Mouse (Mus musculus) testis, postnatal 14 days (tissue): ENCODE data around the gene Anks1b.

Source experiments
- DNase-seq: peaks from one replicate; pipeline ENCODE4 v3.0.0; 2021; ENCODE audit warnings: low spot score

Gene Anks1b

GRCm38 (mm10) chr10:90864599-90864889, 991.2 kb downstream of the Anks1b start:
- no peak for DNase-seq

DNA sequence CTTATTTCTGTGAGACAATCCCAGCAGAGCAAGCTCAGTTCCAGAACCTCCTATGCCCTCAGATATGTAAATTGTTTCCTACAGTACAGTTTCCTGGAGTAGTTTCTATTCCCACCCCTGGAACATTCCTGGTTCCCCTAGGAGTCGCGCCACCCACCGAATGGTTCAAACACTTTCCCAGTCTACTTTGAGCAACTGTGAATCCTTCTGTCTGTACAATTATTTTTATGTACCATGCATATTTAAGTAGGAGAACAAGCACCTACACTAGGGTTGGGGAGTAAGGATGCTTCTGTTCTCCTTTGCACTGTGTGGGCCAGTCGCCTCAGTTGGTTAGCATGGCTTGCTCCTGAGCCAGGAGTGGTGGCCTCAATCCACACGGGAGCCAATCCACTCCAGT, 999.9 kb downstream of the Anks1b start:
- DNase-seq = no peak

GRCm38 (mm10) chr10:90874166-90874565, 1000.9 kb downstream of the Anks1b start:
- no peak for DNase-seq

GRCm38 (mm10) chr10:90880854-90881560, 1007.7 kb downstream of the Anks1b start:
- DNase-seq = no peak

DNA sequence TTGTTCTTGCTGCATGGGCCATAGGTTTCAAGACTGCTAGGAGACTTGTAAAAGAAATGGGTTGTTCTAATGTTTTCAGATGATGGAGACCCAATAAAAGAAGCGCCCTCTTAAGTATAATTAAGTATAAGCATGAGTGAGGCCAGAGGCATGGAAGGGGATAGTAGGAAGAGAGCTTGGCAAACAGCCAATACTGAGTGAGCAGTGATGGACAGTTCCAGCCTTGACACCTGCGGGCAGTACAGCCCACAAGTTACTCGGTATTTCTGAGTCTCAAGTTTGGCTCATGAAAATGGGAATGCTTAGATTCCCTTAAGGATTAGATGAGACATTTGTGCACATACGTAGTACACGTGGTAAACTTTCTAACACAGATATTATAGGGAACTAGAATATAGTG, 1016.3 kb downstream of the Anks1b start:
- no peak for DNase-seq

GRCm38 (mm10) chr10:90892728-90893127, 1019.4 kb downstream of the Anks1b start:
- DNase-seq = no peak

- DNase-seq = no peak
Measured at GRCm38 (mm10) chr10:90897894-90898293, 1024.6 kb downstream of the Anks1b start.

DNA sequence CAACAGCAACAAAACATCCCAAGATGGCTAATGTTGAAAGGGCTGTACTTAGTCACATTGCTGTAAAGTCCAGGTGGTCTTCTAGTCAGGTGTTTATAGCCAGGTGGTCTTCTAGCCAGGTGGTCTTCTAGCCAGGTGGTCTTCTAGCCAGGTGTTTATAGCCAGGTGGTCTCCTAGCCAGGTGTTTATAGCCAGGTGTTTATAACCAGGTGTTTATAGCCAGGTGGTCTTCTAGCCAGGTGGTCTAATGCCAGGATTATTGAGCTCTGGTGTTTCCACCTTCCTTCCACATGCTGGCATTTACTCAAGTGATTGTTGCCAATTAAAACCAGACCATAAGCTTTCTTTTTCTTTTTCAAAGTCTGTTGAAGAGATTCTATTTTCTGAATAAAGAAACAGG, 1030.9 kb downstream of the Anks1b start:
- no peak for DNase-seq

- no peak for DNase-seq
Measured at GRCm38 (mm10) chr10:90907381-90907780, 1034.1 kb downstream of the Anks1b start.

- no peak for DNase-seq
Measured at GRCm38 (mm10) chr10:90923476-90923875, 1050.2 kb downstream of the Anks1b start.

GRCm38 (mm10) chr10:90933088-90933487, 1059.8 kb downstream of the Anks1b start:
- no peak for DNase-seq

GRCm38 (mm10) chr10:90934678-90935077, 1061.4 kb downstream of the Anks1b start:
- DNase-seq = no peak

DNA sequence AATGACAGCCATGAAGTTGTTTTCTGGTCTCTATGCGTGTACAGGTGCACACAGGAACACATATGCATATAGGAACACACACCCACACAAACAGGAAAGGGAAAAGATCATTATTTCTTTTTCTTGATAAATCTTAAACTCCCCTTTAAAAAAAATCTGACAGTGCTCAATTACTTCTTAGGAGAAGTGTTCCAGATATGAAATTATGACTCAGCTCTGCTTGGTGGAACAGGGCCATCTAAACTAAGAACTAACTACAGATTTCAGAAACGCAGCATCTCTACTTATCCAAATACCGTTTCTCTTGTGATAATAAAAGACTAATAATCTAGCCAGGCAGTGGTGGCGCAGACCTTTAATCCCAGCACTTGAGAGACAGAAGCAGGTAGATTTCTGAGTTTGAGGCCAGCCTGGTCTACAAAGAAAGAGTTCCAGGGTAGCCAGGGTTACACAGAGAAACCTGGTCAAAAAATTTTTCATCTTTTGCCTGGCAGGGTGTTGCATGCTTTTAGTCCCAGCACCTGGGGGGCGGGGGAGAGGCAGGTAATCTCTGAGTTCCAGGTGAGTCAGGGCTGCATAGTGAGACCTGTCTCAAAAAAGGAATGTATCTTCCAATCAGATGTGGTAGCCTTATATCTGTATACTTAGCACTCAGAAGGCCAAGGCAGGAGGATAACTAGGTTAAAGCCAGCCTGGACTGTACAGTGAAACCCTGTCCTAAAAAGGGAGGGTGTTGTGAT, 1064.6 kb downstream of the Anks1b start:
- no peak for DNase-seq

DNA sequence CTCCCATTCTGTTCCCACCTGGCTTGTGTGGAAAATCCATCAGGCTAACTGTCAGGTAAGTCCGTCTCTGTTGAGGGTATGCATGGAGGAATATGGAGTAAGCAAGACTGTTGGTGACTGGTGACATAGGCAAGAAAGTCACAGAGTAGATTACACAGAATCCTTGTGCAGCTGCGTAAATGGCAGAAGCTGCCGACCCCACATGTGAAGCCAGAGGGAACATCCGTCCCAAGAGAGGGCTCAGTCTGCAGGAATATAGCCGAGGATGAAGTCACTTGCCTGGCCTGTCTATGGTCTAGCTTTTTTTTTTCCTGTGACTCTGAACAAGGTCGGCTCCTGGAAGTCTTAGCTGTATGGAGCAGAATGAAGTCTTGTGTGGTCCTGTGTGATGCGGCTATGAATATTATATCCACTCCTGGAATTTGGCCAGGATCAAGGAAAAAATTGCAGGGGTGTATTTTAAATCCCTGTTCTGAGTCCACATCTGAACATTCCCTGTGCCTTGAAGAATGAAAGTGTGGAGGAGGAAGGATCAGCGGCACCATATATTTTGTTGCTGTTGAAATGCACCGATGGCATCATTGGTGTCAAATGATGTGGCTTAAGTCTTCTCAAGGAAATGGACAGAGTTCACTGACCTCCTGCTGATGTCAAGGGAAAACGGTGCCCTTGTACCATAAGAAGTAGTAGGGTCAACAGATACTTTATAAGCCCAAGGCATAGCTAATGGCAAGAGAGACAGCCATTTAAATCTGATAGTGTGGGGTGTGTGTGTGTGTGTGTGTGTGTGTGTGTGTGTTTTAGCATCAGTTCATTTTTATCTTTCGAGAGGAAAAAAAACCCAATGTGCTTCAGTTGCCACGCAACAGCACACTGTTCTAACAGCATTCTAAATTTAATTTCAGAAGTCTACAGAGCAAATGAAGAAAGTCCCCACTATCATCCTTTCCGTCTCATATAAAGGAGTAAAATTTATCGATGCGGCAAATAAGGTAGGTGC, 1067.5 kb downstream of the Anks1b start:
- no peak for DNase-seq

- no peak for DNase-seq
Measured at GRCm38 (mm10) chr10:90942001-90942700, 1068.8 kb downstream of the Anks1b start.

DNA sequence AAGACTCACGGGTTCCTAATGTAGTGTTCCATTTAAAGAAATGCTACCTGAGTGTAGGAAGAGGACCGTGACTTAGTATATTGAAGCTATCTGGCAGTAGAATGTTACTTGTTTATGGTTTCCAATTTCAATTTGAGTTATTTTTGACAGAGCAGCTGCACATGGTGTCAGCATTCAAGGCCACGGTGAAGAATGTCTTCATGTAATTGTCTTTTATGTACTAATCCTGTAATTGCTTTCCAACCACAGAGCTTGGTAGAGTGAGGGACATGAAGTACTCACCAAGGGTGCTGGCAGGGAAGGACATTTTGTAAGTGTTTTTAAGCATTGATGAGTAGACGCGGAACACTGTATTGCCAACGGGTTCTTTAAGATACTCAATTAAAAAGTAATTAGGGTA, 1073.7 kb downstream of the Anks1b start:
- DNase-seq = no peak

DNA sequence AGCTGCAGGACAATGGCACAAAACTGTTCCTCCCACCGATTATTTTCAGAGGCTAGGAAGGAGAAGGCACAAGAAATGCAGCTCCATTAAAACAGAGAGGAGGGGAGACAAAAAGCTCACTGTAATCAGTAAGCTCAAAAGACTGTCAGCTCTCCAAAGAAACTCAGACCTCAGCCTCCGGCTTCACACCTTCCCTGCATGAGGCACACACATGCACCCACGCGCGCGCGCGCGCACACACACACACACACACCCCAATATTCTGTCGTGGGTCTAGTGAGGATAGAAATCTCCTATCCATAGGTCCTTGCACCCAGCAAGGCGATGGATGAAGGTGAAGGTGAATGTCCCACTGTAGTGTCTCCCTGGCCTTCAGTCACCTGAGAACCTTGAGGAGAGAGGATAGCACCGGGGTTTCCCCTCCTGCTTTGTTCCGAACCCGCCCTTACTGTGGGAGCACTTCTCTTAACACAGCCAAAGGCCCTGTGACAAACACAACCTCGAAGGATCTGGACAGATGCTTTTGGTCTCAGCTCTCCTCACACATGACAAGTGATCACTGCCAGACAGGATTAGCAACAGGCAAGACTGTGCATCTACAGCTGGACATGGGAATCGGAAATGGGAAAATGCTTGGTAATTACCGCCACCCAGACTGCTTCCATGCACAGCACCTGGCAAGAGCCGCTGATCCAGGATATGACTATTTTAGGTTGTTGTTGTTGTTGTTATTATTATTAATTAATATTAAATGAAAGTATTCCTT, 1074.5 kb downstream of the Anks1b start:
- DNase-seq = no peak

DNA sequence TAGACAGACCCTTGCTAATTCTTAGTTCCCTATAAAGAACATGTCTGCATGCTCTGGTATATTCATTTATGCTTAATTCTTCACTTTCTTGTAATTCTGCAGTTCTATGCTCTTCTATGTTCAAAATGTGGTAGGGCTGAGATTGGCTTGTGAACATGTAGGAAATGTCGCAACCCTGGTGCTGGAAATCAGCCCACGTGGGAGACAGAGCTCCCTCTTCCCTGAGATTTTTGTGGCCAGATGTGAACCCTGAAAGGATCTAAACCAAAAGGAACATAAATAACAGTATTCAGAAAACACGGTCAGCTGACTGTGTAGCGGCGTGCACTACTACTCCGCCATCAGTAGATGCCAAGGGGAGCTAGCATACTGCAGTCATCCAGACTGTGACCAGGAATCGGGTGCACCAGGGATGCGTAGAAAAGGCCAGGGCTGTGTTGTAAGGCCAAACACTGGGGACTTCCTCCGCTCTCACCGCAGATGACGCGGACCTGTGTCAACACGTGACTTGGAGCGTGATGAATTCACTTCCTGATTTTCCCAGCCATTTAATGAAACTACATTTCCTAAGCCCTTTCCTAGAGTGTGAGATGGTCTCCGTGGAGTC, 1079.9 kb downstream of the Anks1b start:
- DNase-seq = no peak

DNA sequence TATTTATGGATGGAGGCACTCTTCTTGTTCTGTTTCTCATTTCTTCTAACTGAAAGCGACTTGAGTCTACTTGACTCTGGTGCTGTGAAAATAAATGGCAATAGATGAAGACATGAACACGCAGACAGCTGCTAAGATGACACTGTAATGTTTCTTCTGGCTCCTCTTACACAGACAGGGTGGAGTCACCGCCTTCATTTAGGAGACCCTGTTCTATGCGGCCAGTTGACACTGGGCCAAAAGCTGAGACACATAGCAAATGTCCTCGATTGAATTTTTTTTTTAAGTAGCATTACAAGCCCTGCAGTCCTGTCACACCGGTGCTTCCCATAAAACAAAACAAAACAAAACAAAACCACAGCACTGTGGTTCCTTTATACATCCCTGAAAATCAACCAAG, 1080.5 kb downstream of the Anks1b start:
- DNase-seq = no peak

- no peak for DNase-seq
Measured at GRCm38 (mm10) chr10:90960374-90960773, 1087.1 kb downstream of the Anks1b start.

DNA sequence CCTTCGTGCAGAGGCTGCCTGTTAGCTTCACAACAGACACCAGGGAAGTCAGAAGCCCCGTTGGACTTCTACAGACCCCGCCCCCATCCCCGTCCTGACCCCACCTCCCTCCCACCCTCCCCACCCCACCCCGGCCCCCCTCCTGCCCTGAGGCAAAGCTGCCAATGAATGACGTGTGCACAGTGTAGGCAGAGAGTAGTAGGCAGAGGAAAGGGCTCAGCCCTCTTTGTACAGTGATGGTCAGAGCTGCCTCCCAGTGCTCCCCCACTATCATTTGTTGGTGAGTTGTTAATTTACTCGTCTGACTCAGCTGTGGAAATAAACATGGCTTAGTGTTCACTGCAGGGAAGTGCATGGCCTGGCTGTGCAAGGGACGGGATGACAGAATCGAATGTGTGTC, 1091.2 kb downstream of the Anks1b start:
- no peak for DNase-seq
